Mouse (Mus musculus) left cerebral cortex, postnatal 36 days (tissue): ENCODE data around the gene Cog1. TPM values are rescaled to one million over a fixed set of nuclear protein-coding genes. Genes with fewer than 3 reads are reported as not detected.
A peak's percentile ranks its signal among the peaks of the same experiment; 100 is the strongest.

Experiments
- DNase-seq, 2 experiments: peaks; one replicate each; pipeline ENCODE4 v3.0.0; 2021 to 2022; ENCODE audit warnings: low spot score in 2 of 2, mixed read lengths in 1 of 2
- intact Hi-C: fragments of 180-260 bp; cut with DNase I; formaldehyde crosslinking; loops from one replicate; pipeline ENCODE4 v1.15.1; 2025
- total RNA-seq, 2 experiments: library from RNA; stranded (reverse); gene quantifications; 2 replicates each; pipeline ENCODE4 v1.2.3; 2021

Gene Cog1
- total RNA-seq: 10 to 100 TPM; 42.8 to 47.8 TPM

GRCm38 (mm10) chr11:113648690-113649352, at the start of gene Cog1:
Gene Cog1 (plus strand): TSS chr11:113649169.
- intact Hi-C loops: loop anchor here (2.0 kb wide), 2 partner anchors 36 to 162 kb away; partner anchors contain the start of genes D11Wsu47e and Fam104a
- no peak for DNase-seq

GRCm38 (mm10) chr11:113600526-113601245, 48.3 kb upstream of the Cog1 start:
- DNase-seq: no peak
- intact Hi-C loops: no loop called here

- intact Hi-C loops: no loop called here
These were observed 47.2 kb upstream of the Cog1 start for GRCm38 (mm10) chr11:113601616-113602343.

GRCm38 (mm10) chr11:113607556-113607955, 41.4 kb upstream of the Cog1 start:
- intact Hi-C loops: no loop called here
- DNase-seq: no peak

More at GRCm38 (mm10) chr11:113601616-113602343, 47.2 kb upstream of the Cog1 start:
- DNase-seq: no peak

- no peak for DNase-seq
- intact Hi-C loops: no loop called here
These were observed 39.4 kb upstream of the Cog1 start for GRCm38 (mm10) chr11:113609581-113609980.

GRCm38 (mm10) chr11:113610266-113610665, 38.7 kb upstream of the Cog1 start:
- intact Hi-C loops: loop anchor here (10.0 kb wide), 1 partner anchor 95 kb away; no protein-coding TSS in a partner anchor
- DNase-seq: no peak

- peak in 1 of 2 experiments; percentile 38 for DNase-seq
- intact Hi-C loops: loop anchor here (10.0 kb wide), 1 partner anchor 96 kb away; no protein-coding TSS in a partner anchor
These were observed 37.8 kb upstream of the Cog1 start for GRCm38 (mm10) chr11:113611112-113611646.

GRCm38 (mm10) chr11:113611664-113612611, 37.0 kb upstream of the Cog1 start:
- peak; percentile 48 to 49 for DNase-seq
- intact Hi-C loops: loop anchor here (10.0 kb wide), 1 partner anchor 97 kb away; no protein-coding TSS in a partner anchor

- DNase-seq: no peak
- intact Hi-C loops: loop anchor here (10.0 kb wide), 1 partner anchor 100 kb away; no protein-coding TSS in a partner anchor
These were observed 34.5 kb upstream of the Cog1 start for GRCm38 (mm10) chr11:113614476-113614875.

GRCm38 (mm10) chr11:113617132-113617911, 31.6 kb upstream of the Cog1 start:
- DNase-seq: peak in 1 of 2 experiments; percentile 56
- intact Hi-C loops: loop anchor here (5.0 to 10.0 kb wide), 4 partner anchors 50 to 440 kb away; no protein-coding TSS in a partner anchor

- no peak for DNase-seq
- intact Hi-C loops: loop anchor here (5.0 to 10.0 kb wide), 4 partner anchors 51 to 441 kb away; no protein-coding TSS in a partner anchor
These were observed 30.7 kb upstream of the Cog1 start for GRCm38 (mm10) chr11:113618303-113618671.

- DNase-seq: peak; percentile 73 to 82
- intact Hi-C loops: loop anchor here (5.0 to 10.0 kb wide), 4 partner anchors 52 to 442 kb away; no protein-coding TSS in a partner anchor
These were observed 30.1 kb upstream of the Cog1 start, which contains the start of gene Sstr2 for GRCm38 (mm10) chr11:113618672-113619419. Gene Sstr2 (plus strand): TSS chr11:113619342.

- DNase-seq: no peak
- intact Hi-C loops: loop anchor here (5.0 to 10.0 kb wide), 4 partner anchors 52 to 442 kb away; no protein-coding TSS in a partner anchor
These were observed 29.4 kb upstream of the Cog1 start for GRCm38 (mm10) chr11:113619420-113620080.

- no peak for DNase-seq
- intact Hi-C loops: no loop called here
These were observed 28.0 kb upstream of the Cog1 start for GRCm38 (mm10) chr11:113621001-113621400.

GRCm38 (mm10) chr11:113622028-113622427, 26.9 kb upstream of the Cog1 start:
- DNase-seq: no peak

GRCm38 (mm10) chr11:113625437-113625836, 23.5 kb upstream of the Cog1 start:
- intact Hi-C loops: no loop called here
- DNase-seq: no peak

More at GRCm38 (mm10) chr11:113622028-113622427, 26.9 kb upstream of the Cog1 start:
- intact Hi-C loops: no loop called here
